Mouse (Mus musculus): ENCODE data around the gene H2-Ab1.

- TF ChIP-seq POLR2A (IDR thresholded peaks at IDR 0.05; ENCODE audit: borderline replicate concordance, control insufficient read depth, low read depth, low read length) (no peak), CTCF (IDR thresholded peaks at IDR 0.05; ENCODE audit: control insufficient read depth, insufficient read depth, low read length) (no peak)
Observed at GRCm38 (mm10) chr17:34270230-34270629, 12.7 kb downstream of the H2-Ab1 start.

All from bone marrow, adult 2 months (tissue).